Mouse (Mus musculus): ENCODE results near the gene Dnajc15.

The Dnajc15 gene

GRCm38 (mm10) chr14:77859894-77860293 lies 15.0 kb downstream of the Dnajc15 start:
- DNase-seq: no peak

GRCm38 (mm10) chr14:77853951-77854350 lies 21.0 kb downstream of the Dnajc15 start:
- DNase-seq: no peak

GRCm38 (mm10) chr14:77849852-77850251 lies 25.1 kb downstream of the Dnajc15 start:
- DNase-seq: no peak

GRCm38 (mm10) chr14:77848349-77848748 lies 26.6 kb downstream of the Dnajc15 start:
- DNase-seq: no peak

DNA sequence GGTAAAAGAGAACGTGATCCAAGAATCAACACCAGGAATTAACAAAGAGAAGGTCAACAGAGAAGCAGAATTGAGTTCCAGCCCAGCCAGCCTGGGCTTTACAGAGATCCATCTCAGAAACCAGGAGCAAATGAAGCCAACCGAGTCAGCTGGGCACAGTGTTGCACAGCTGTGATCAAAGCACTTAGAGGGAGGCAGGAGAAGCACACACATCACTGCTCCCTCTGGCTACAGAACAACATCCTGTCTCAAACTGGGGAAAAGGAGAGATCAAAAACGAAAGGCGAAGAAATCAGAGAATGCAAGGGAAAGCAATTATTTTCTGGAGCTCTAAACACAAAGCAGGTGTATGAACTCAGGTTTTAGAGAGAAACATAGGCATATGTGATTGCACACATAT lies 28.7 kb downstream of the Dnajc15 start:
- DNase-seq: no peak

- no peak for DNase-seq
Measured at GRCm38 (mm10) chr14:77845479-77845878, 29.4 kb downstream of the Dnajc15 start.

GRCm38 (mm10) chr14:77840574-77840973 lies 34.4 kb downstream of the Dnajc15 start:
- no peak for DNase-seq

- DNase-seq: no peak
Measured at GRCm38 (mm10) chr14:77840078-77840477, 34.8 kb downstream of the Dnajc15 start.

GRCm38 (mm10) chr14:77836794-77837193 lies 38.1 kb downstream of the Dnajc15 start:
- no peak for DNase-seq

DNA sequence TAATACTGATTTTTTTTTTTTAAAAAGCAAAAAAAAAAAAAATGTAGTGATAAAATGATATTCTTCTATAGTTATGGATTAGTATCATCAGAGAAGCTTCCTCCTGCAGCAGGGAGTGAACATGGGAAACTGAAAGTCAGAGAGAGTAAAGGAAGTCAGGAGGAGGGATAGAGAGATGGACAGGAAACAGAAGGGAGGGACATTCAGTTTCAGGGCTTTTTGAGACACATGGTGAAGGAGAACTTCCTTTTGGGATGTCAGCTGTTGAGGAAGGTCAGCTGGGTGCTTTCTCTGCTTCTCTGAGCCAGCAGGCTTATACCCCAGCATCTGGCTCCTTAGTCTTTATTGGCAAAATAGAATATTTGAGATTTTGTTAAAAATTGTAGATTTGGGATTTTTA lies 42.6 kb downstream of the Dnajc15 start:
- DNase-seq: no peak

GRCm38 (mm10) chr14:77831936-77832335 lies 43.0 kb downstream of the Dnajc15 start:
- DNase-seq: no peak

- no peak for DNase-seq
Measured at GRCm38 (mm10) chr14:77829673-77830072, 45.3 kb downstream of the Dnajc15 start.

DNA sequence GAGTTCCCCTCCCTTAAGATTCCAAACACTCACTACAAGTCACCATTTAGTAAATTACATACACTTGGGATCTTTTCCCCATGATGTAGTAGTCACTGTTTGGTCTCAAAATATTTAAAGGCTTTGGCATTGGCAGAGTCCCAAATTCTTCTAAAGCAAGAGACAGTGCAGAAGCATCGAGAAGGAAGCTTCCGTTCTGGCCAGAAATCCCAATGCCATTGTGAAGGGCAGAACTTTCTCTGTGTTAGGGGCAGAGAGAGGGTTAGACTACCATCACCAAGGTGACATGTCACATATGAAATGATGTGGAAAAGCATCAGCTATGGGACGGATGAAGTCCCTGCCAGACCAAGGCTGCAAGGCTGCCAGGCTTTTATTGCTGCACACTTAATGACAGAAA lies 49.0 kb downstream of the Dnajc15 start:
- no peak for DNase-seq

GRCm38 (mm10) chr14:77825121-77825520 lies 49.8 kb downstream of the Dnajc15 start:
- no peak for DNase-seq

DNA sequence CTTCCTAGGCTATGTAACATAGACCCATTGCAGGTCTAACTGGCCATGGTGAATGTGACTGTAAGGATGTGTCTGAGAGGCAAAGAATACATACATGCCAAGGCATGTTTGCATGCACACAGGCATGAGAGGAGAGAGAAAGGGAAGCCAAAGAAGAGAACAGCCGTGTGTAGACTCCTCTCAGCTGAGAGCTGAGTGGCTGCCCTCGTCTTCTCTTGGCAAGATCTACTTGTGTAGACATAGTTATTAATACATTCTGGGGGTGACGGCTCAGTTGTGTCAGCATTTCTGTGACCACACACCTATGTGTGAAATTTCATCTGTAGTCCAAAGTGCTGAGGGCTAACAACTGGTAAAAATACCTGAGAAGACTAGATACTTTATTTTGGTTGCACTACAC lies 55.1 kb downstream of the Dnajc15 start:
- DNase-seq: no peak

GRCm38 (mm10) chr14:77817561-77817960 lies 57.4 kb downstream of the Dnajc15 start:
- no peak for DNase-seq

DNA sequence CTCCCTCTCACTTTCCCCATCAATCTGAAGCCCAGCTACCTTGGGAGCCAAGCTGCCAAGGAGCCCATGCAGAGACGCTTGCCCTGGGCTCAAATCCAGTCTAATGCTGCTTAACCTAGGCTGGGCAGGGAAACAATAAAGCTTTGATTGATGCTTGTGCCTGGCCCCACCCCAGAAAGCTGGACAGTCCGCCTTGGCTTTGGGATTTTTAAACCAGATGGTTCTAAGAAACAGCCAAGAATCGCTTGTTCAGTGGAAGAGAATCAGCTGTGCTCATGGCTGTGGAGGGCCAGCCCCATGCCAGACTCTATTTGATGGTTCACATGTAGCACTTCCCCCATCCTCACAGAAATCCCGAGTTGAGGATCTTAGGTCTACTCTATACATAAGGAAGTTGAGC lies 60.0 kb downstream of the Dnajc15 start:
- no peak for DNase-seq

DNA sequence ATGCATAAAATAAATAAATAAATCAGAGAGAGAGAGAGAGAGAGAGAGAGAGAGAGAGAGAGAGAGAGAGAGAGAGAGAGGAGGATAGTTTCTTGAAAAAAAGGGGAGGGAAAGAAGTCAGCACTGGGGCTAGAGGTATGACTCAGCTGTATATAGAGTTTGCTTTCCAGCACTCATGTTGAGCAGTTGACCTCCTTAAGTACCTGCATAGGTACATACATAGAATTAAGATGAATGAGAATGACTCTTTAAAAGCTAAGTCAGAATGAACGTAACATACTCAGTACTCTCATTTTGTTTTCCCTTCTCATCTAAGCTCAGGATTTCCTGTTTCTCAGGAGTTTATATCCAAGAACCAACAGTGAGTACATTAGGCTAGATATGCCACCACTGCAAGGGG lies 62.0 kb downstream of the Dnajc15 start:
- no peak for DNase-seq

- DNase-seq: no peak
Measured at GRCm38 (mm10) chr14:77811466-77811865, 63.5 kb downstream of the Dnajc15 start.

DNA sequence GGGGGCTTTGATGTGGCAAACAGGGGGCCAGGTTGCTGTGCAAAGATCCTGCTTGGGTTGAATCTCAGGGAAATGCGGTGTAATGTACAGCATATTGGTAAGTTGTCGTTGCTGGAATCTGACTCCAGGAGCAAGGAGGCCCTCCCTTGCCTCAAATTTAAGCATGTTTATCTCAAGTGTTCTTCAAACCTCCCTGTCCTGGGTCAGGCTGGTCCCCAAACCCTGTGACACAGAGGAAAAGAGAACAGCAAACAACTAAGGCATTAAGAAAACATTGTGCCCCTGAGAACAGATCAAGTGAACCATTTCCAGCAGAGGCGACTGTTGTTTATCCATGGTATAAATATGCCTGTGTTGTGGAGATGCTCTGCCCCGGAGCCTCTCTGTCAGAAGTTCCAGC lies 67.1 kb downstream of the Dnajc15 start:
- no peak for DNase-seq

GRCm38 (mm10) chr14:77806345-77806744 lies 68.6 kb downstream of the Dnajc15 start:
- DNase-seq: no peak

DNA sequence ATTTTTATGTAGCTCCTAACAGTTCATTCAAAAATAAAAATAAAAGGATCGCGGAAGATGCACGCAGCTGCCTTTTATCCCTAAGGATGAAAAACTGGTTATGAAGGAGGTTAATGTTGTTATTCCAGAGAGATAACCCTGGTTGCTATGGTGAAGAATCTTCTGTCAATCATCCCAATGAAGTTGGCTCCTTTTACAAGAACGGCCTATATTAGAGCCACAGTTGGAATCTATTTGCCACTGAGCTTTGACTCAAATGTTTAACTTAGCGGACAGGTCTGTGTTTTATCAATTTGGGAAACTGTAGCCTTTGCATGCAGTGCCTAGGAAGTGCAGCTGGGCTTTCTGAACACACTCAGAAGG lies 72.7 kb downstream of the Dnajc15 start:
- DNase-seq: no peak

- DNase-seq: no peak
Measured at GRCm38 (mm10) chr14:77801571-77802267, 73.2 kb downstream of the Dnajc15 start.

DNA sequence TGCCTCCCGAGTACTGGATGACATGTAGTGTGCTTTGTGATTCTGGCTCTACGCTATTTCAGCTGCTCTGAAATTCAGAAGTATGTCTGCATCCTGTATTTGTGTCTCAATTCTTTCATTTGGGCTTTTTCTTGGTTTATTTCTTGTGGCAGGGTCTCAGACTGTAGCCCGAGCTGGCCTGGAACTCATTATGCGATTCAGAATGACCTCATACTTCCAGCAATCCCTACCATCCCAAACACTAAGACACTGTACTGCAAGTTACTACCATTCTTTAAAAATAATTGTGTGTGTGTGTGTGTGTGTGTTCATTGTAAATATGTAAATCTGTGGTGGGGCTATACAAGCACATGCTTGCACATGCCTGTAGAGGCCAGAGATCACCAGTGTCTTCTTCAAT lies 78.4 kb downstream of the Dnajc15 start:
- DNase-seq: no peak

DNA sequence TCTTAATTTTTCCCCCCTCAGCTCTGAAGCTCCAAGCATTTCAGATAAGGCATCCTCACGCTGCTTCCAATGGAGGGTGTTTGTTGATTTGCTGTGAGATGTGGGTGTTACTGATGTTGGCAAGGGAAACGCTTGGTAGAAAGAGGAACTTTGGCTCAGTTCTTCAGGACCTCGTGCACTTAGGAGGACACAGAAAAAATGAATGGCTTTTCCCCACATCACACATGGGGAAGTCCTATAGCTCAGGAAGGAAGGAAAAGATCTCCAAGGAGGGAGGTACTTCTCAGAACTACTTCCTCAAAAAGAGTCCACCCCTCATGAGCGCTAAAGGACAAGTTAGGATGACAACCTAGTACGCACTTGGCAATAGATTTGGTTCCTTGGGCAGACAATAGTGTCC lies 79.7 kb downstream of the Dnajc15 start:
- no peak for DNase-seq
